Mouse (Mus musculus) embryo, embryonic 11 days (tissue): Measurements from ENCODE around the gene Nos1.

Experiments
- DNase-seq: peaks from one replicate; pipeline ENCODE4 v3.0.0-alpha.2; 2015

The Nos1 gene

DNA sequence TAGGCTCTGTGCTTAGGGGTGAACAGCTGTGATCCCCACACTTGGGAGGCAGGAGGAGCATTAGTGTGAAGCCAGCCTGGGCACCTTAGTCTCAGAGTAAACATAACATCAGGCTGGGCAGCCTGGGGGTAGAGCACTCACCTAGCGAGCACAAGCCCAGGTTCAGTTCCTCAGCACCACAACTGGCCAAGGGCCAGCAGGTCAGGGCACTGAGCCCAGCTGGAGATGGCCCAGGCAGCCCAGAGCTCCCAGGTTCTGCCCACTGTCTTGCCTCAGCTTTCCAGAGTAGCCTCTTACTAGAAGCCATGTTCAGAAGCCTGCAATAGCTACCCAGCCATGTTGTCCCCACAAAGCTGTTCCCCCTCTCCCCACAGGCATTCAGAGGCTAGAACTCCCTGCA is 224.9 kb downstream of the Nos1 start:
- DNase-seq = no peak

- DNase-seq = no peak
These were observed 227.5 kb downstream of the Nos1 start for GRCm38 (mm10) chr5:118008344-118008743.
